Mouse (Mus musculus) intestine, embryonic 14.5 days (tissue): ENCODE measurements around the gene Misp. TPM values are rescaled to one million over a fixed set of nuclear protein-coding genes. Genes with fewer than 3 reads are reported as not detected.

ENCODE experiments used
- ATAC-seq: fragments of 200-750 bp; cut with Nextera tagmentation; replicated peaks from 2 replicates; pipeline ENCODE4 v1.8.0; 2017; ENCODE audit warnings: low read depth, moderate number of reproducible peaks, moderate TSS enrichment, moderate library complexity; ENCODE audit not compliant: low FRiP score, low TSS enrichment
- DNase-seq: peaks from one replicate; pipeline ENCODE4 v3.0.0-alpha.2; 2018; ENCODE audit warnings: low spot score
- H3K27ac ChIP-seq: fragments of 300-500 bp; sonication (generic); 2 replicates; pipeline ENCODE4 v1.5.1; 2014; ENCODE audit warnings: low read depth, mild to moderate bottlenecking, control low read depth
- H3K27me3 ChIP-seq: fragments of 300-500 bp; sonication (generic); replicated peaks from 2 replicates; pipeline ENCODE4 v1.6.1; 2014; ENCODE audit warnings: low read length, control low read depth; ENCODE audit not compliant: control insufficient read depth, insufficient read depth
- H3K36me3 ChIP-seq: fragments of 300-500 bp; sonication (generic); 2 replicates; pipeline ENCODE4 v1.6.1; 2014; ENCODE audit warnings: low read length, control low read depth; ENCODE audit not compliant: control insufficient read depth, insufficient read depth
- H3K4me1 ChIP-seq: fragments of 300-500 bp; sonication (generic); replicated peaks from 2 replicates; pipeline ENCODE4 v1.6.1; 2014; ENCODE audit warnings: low read length, control low read depth, mixed read lengths; ENCODE audit not compliant: control insufficient read depth, insufficient read depth
- H3K4me2 ChIP-seq: fragments of 300-500 bp; sonication (generic); 2 replicates; pipeline ENCODE4 v1.6.1; 2014; ENCODE audit warnings: low read length
- H3K4me3 ChIP-seq: fragments of 300-500 bp; sonication (generic); 2 replicates; pipeline ENCODE4 v1.5.1; 2014; ENCODE audit warnings: low read depth, low read length, control low read depth, mixed read lengths
- H3K9ac ChIP-seq: fragments of 300-500 bp; sonication (generic); 2 replicates; pipeline ENCODE4 v1.6.1; 2014; ENCODE audit warnings: mild to moderate bottlenecking, low read length
- H3K9me3 ChIP-seq: fragments of 300-500 bp; sonication (generic); 2 replicates; pipeline ENCODE4 v1.6.1; 2016; ENCODE audit warnings: low read length, control low read depth; ENCODE audit not compliant: control insufficient read depth
- WGBS: fragments of 180-500 bp; shearing (Covaris S2); extraction: QIAGEN DNeasy Blood & Tissue Kit; methylation state at CpG from one replicate; pipeline ENCODE4 v1.1.7; 2014; 5-methylcytosine and 5-hydroxymethylcytosine counted together
- polyA plus RNA-seq: library from polyadenylated mRNA; unstranded; fragments of >200 nt; fragmentation: Nextera tagmentation; extraction: Ambion mirVana; gene quantifications from 2 replicates; pipeline ENCODE4 v1.2.1, GENCODE M21; 2014

Misp gene
- polyA plus RNA-seq = 78.3 and 87.9 TPM in 2 replicates

GRCm38 (mm10) chr10:79820782-79821181 is at the start of gene Misp:
TSS of gene Misp (plus strand) at chr10:79820989.
- H3K4me2 ChIP-seq = peak within 1 kb of the TSS; percentile 42
- WGBS = 57% methylated on average over 11 of the region's 11 CpGs
- no peak for ATAC-seq
- peak within 1 kb of the TSS; percentile 81 for H3K27ac ChIP-seq
- H3K27me3 ChIP-seq = no peaks in the 10 kb centered on the region
- no peak within 1 kb of the TSS for H3K9ac ChIP-seq
- H3K4me3 ChIP-seq = peak within 1 kb of the TSS; percentile 21; the same call in 1 of the 2 replicates
- H3K36me3 ChIP-seq = peaks cover 21% of the 10 kb centered on the region
- no peaks in the 10 kb centered on the region for H3K9me3 ChIP-seq
- DNase-seq = no peak
- no peaks in the 10 kb centered on the region; the same call in 1 of the 2 replicates for H3K4me1 ChIP-seq

DNA sequence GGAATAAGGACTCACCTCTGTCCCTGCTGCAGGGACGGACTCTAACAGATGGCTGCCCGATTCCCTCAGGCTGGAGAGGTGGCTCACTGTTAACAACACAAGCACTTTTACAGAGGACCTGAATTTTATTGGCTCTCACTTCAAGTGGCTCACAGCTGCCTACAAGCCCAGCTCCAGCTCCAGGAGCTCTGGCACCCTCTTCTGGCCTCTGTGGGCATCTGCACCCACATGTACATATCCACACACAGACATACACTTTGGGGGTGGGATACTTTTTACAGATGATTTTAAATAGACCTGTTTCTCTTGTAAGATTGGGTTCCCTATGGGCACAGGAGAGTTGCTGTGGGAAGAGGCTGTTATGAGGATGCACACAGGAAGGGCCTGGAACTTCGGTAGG is 48.5 kb upstream of the Misp start:
- Histone ChIP-seq H3K36me3 (no peaks in the 10 kb centered on the region), H3K9ac (no peak overlapping the region), H3K27me3 (no peaks in the 10 kb centered on the region), H3K27ac (no peak overlapping the region), H3K9me3 (peaks cover 4% of the 10 kb centered on the region; the same call in 1 of the 2 replicates), H3K4me2 (no peak overlapping the region), H3K4me1 (peaks cover 9% of the 10 kb centered on the region; the same call in 1 of the 2 replicates), H3K4me3 (no peak overlapping the region)
- WGBS = 90% methylated on average over 3 of the region's 3 CpGs
- no peak for DNase-seq
- no peak for ATAC-seq

- ATAC-seq (no peak), DNase-seq (no peak)
- Histone ChIP-seq H3K4me2 (no peak overlapping the region), H3K9me3 (peaks cover 4% of the 10 kb centered on the region; the same call in 1 of the 2 replicates), H3K27me3 (no peaks in the 10 kb centered on the region), H3K9ac (no peak overlapping the region), H3K27ac (no peak overlapping the region), H3K36me3 (no peaks in the 10 kb centered on the region), H3K4me1 (peaks cover 12% of the 10 kb centered on the region), H3K4me3 (no peak overlapping the region)
- 97% methylated on average over 2 of the region's 2 CpGs for WGBS
These were observed 47.6 kb upstream of the Misp start for GRCm38 (mm10) chr10:79773208-79773607.

DNA sequence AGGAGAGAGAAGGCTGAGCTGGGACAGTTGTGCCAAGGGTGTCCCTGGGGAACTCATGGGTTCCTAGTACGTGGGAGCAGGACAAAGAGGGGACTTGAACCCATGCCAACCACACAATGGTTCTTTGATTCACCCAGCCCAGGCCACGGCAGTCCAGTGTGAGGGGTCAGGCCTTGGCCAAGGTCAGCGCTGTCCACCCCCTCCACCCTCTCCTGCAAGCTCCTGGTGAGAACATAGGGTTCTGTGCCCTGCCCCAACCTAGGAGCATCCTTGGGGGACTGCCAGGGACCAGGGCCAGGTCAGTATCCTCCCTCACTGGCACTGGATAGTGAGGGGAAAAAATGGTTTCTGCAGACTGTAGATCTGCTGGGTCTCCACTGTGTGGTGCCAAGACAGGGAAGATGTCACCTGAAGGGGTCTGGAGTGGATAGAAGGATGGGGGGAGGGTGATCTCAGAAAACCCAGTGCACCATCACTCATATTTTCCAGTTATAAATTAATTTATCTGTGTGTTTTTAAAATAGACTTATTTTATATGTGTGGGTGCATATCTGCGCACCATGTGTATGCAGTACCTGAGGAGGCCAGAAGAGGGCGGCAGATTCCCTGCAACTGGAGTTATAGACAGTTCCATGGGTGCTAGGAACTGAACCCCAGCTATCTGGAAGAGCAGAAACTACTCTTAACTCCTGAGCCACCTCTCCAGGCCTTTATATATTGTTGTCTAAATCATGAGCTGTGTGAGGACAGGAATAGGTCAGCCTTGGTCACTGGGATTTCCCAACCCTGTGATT is 46.1 kb upstream of the Misp start:
- peaks cover 4% of the 10 kb centered on the region; the same call in 1 of the 2 replicates for H3K9me3 ChIP-seq
- no peaks in the 10 kb centered on the region for H3K36me3 ChIP-seq
- DNase-seq = no peak
- no peaks in the 10 kb centered on the region for H3K27me3 ChIP-seq
- H3K4me2 ChIP-seq = no peak overlapping the region
- H3K4me3 ChIP-seq = no peak overlapping the region
- no peak overlapping the region for H3K9ac ChIP-seq
- H3K27ac ChIP-seq = no peak overlapping the region
- peaks cover 12% of the 10 kb centered on the region for H3K4me1 ChIP-seq
- 66% methylated on average over 5 of the region's 5 CpGs for WGBS
- no peak for ATAC-seq

GRCm38 (mm10) chr10:79777103-79777531 is 43.7 kb upstream of the Misp start, which contains the start of gene Fstl3:
TSS of gene Fstl3 (plus strand) at chr10:79777272.
- Histone ChIP-seq H3K4me2 (peak within 1 kb of the TSS; percentile 84), H3K36me3 (no peaks in the 10 kb centered on the region), H3K4me1 (peaks cover 18% of the 10 kb centered on the region), H3K27ac (peak within 1 kb of the TSS; percentile 33; the same call in 1 of the 2 replicates), H3K9me3 (peaks cover 4% of the 10 kb centered on the region; the same call in 1 of the 2 replicates), H3K9ac (peak within 1 kb of the TSS; percentile 52), H3K4me3 (peak within 1 kb of the TSS; percentile 50), H3K27me3 (no peaks in the 10 kb centered on the region)
- WGBS = under 1% methylated on average over 39 of the region's 39 CpGs
- ATAC-seq (no peak), DNase-seq (peak; percentile 66)

DNA sequence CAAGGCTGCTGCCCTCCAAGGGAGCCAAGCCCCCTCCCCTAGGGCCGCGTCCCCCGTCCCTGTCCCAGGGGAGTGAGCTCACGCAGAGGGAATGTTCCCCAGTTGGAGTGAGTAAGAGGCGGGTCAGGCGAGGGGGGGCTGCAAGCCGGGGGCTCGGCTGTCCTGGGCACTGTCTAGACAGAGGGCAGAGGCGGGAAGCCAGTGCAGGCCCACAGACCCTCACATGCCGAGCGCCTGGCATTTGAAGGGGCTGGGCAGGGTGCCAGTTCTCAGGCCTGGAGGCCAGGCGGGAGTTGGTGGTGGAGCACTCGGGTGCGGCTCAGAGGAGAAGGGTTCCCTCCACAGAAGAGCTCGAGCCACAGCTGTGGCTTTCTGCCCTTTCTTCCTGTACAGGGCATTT is 42.8 kb upstream of the Misp start:
- H3K4me3 ChIP-seq = peak overlapping the region; percentile 50; the same call in 1 of the 2 replicates
- H3K4me1 ChIP-seq = peaks cover 18% of the 10 kb centered on the region
- peaks cover 4% of the 10 kb centered on the region; the same call in 1 of the 2 replicates for H3K9me3 ChIP-seq
- H3K4me2 ChIP-seq = peak overlapping the region; percentile 84
- H3K27ac ChIP-seq = peak overlapping the region; percentile 33; the same call in 1 of the 2 replicates
- H3K9ac ChIP-seq = peak overlapping the region; percentile 6; the same call in 1 of the 2 replicates
- no peaks in the 10 kb centered on the region for H3K27me3 ChIP-seq
- peak; percentile 72 for DNase-seq
- ATAC-seq = no peak
- H3K36me3 ChIP-seq = no peaks in the 10 kb centered on the region
- 13% methylated on average over 15 of the region's 15 CpGs for WGBS

DNA sequence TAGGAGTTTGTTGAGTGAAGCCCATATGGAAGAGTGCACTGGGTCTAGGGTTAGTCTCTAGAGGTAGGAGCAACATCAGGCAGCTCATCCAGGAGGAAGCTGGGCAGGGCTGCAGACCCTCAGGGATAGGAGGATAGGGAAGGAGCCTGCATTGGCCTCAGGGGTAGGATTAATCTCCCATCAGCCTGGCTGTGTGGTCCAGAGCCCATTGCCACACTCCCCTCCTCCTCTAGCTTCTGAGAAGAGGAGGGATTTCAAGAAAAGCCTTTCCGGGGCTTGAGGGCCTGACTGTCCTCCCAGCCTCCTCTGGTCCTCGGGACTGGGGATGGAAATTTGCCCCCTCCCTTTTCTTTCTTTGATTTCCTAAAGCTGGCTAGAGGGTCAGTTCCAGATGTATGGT is 41.6 kb upstream of the Misp start:
- no peak overlapping the region for H3K27ac ChIP-seq
- DNase-seq = no peak
- WGBS = 36% methylated on average over 2 of the region's 2 CpGs
- no peaks in the 10 kb centered on the region for H3K27me3 ChIP-seq
- no peak for ATAC-seq
- peaks cover 4% of the 10 kb centered on the region; the same call in 1 of the 2 replicates for H3K9me3 ChIP-seq
- peaks cover 18% of the 10 kb centered on the region for H3K4me1 ChIP-seq
- H3K9ac ChIP-seq = no peak overlapping the region
- H3K4me2 ChIP-seq = no peak overlapping the region
- no peak overlapping the region for H3K4me3 ChIP-seq
- H3K36me3 ChIP-seq = no peaks in the 10 kb centered on the region

- no peaks in the 10 kb centered on the region for H3K36me3 ChIP-seq
- DNase-seq = peak; percentile 98
- no peak overlapping the region for H3K9ac ChIP-seq
- H3K27ac ChIP-seq = no peak overlapping the region
- 3% methylated on average over 55 of the region's 55 CpGs for WGBS
- peak overlapping the region; percentile 73 for H3K4me2 ChIP-seq
- peaks cover 2% of the 10 kb centered on the region; the same call in 1 of the 2 replicates for H3K9me3 ChIP-seq
- H3K4me1 ChIP-seq = peaks cover 18% of the 10 kb centered on the region
- no peaks in the 10 kb centered on the region for H3K27me3 ChIP-seq
- ATAC-seq = peak; percentile 85
- peak overlapping the region; percentile 40 for H3K4me3 ChIP-seq
These were observed 40.8 kb upstream of the Misp start for GRCm38 (mm10) chr10:79779784-79780663.
